Mouse (Mus musculus) G1E (cell line): ENCODE measurements around the gene Zfp362.

Experiments used
- CTCF ChIP-seq: IDR thresholded peaks from 2 replicates; pipeline ENCODE4 v1.5.1; 2012; ENCODE audit warnings: low read depth, low read length, inconsistent platforms, mixed read lengths
- GATA2 ChIP-seq: IDR thresholded peaks from 2 replicates; pipeline ENCODE4 v1.6.1; 2012; ENCODE audit warnings: low read depth, low read length, inconsistent platforms, borderline replicate concordance

GRCm38 (mm10) chr4:128794198-128794597, 11.6 kb downstream of the Zfp362 start:
- no peak for TF ChIP-seq CTCF
- no peak for TF ChIP-seq GATA2
